Mouse (Mus musculus) right cerebral cortex, adult 2 months (tissue): ENCODE results near the gene Tbc1d10b.

Experiments
- DNase-seq, 2 experiments: peaks; one replicate each; pipeline ENCODE4 v3.0.0; 2021 to 2022; ENCODE audit warnings: low spot score in 2 of 2

Tbc1d10b gene

DNA sequence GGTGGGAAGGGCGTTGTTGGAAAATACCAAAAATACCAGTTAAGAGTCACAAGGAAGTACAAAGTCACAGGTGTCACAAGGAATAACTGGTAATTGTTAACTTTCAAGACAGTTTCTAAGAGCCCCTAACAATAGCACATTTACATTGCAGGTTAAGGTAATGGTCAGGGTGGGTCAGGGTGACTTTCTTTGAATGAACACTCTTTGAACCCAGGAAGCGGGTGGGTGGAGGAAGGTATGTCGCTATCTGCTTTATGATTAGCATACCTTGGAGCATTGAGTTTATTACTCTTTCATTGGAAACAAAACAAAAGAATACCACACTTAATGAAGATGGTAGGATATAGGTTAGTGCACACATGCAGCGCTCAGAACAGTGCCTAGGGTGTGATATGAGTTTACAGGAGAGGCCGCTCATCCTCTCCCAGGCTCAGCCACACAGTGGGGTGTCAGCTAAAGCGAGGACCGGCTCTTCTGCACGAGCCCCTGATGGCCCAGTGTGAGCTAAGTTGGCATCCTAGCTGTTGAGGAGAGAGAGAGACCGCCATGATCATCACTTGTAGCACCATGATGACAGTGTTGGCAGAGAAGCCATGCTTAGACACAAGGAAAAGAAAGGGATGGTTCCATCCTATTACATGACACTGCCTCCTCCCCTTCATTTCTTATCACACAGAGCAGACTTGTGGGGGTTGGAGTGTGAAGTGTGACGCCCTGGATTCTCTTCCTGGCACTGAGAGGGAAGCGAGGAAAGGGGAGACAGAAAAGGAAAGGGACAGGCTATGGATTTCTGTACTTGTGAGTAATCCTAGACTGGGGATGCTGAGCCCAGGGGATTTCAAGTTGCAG lies 17.1 kb upstream of the Tbc1d10b start:
- DNase-seq, result no peak

GRCm38 (mm10) chr7:127224616-127225015 lies 16.3 kb upstream of the Tbc1d10b start:
- DNase-seq, result no peak

DNA sequence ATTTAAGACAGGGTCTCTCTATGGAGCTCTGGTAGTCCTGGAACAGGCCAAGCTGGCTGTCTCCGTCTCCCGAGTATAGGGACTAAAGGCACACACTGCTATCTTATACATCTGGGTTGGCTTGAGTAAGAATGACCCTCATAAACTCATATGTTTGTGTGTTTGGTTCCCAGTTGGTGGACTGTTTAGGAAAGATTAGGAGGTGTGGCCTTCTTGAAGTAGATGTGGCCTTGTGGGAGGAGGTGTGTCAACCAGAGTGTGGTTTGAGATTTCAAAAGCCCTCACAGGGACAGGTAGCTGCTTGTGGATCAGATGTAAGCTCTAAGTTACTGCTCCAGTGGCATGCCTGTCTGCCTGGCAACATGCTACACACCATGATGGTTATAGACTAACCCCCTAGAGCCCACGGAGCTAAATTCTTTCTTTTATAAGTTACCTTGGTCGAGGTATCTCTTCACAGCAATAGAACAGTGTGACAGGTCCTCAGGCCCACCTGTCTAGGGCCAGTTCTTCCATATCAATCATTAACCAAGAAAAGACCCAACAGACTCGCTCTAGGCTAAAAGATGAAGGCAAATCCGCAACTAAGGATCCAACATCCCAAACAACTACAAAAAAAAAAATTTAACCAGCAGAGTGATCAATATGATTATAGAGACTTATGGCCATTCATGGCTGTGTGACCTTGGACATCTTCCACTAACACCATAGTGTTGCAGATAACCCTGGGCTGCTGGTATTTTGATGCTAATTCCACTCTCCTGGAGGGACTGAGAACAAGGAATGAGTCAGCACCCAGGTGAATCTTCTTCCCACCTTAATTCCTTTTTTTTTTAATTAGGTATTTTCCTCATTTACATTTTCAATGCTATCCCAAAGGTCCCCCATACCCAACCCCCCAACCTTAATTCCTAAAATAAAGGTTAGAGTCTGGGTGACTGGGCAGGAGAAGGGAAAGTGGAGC lies 15.5 kb upstream of the Tbc1d10b start:
- DNase-seq, result no peak

- DNase-seq, result no peak
Observed at GRCm38 (mm10) chr7:127223106-127223505, 14.8 kb upstream of the Tbc1d10b start.

- DNase-seq, result no peak
Observed at GRCm38 (mm10) chr7:127220440-127220839, 12.2 kb upstream of the Tbc1d10b start.

- no peak for DNase-seq
Observed at GRCm38 (mm10) chr7:127218670-127219069, 10.4 kb upstream of the Tbc1d10b start.

- no peak for DNase-seq
Observed at GRCm38 (mm10) chr7:127217901-127218642, 9.8 kb upstream of the Tbc1d10b start.

GRCm38 (mm10) chr7:127217475-127217874 lies 9.2 kb upstream of the Tbc1d10b start:
- DNase-seq, result no peak

DNA sequence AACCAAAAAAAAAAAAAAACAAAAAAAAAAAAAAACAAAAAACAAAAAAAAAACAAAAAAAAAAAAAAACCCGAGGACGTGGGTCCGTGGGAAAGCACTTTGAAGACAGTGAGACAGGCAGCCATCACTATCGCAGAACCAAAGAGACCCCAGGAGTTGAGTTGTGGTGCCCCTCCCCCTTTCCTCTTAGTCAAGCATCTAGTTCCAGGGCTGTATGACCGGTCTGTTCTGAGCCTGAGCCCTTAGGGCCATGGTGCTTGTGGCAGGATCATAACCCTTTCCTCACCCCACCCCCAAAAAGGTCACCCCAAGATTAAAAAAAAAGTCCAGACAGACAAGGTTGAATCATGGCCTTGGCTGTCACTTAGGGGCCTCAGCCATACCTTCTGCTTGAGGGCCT lies 8.0 kb upstream of the Tbc1d10b start:
- no peak for DNase-seq

GRCm38 (mm10) chr7:127214981-127215871 lies 7.0 kb upstream of the Tbc1d10b start:
- DNase-seq, result peak; percentile 47 to 57

DNA sequence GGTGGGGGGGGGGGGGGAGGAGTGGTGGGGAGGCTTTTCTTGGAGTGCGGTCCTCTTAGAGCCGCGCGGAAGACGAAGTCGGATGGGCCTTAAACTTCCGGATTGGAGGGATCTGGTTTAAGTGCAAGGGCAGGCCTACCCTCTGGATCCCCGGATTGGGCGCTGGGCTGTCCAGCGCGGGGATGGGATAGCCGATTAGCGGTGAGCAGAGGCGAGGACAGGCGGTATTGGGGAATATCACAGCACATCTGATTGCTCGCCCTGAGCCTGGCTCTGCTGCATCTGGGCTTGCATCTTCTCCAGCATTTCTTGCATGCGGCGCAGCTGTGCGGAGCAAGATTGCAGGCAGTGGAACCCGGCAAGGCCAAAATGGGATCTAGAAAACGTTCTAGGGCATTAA lies 6.3 kb upstream of the Tbc1d10b start:
- no peak for DNase-seq

DNA sequence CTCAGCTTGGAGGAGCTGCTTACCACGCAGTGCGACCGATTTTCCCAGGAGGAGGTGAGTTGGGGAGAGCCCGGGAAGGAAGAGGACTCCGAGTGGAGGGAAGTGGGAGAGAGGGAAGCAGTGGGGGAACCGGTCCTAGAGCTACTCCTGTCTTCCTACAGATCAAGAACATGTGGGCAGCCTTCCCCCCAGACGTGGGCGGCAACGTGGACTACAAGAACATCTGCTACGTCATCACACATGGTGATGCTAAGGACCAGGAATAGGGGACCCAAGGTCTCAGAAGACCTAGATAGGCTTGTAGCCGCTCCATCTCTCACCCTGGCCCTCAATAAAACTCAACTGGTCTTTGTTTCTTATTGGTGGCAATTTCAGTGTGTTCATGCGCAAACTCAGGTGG lies 5.7 kb upstream of the Tbc1d10b start:
- DNase-seq, result no peak

- no peak for DNase-seq
Observed at GRCm38 (mm10) chr7:127213485-127213884, 5.2 kb upstream of the Tbc1d10b start.

DNA sequence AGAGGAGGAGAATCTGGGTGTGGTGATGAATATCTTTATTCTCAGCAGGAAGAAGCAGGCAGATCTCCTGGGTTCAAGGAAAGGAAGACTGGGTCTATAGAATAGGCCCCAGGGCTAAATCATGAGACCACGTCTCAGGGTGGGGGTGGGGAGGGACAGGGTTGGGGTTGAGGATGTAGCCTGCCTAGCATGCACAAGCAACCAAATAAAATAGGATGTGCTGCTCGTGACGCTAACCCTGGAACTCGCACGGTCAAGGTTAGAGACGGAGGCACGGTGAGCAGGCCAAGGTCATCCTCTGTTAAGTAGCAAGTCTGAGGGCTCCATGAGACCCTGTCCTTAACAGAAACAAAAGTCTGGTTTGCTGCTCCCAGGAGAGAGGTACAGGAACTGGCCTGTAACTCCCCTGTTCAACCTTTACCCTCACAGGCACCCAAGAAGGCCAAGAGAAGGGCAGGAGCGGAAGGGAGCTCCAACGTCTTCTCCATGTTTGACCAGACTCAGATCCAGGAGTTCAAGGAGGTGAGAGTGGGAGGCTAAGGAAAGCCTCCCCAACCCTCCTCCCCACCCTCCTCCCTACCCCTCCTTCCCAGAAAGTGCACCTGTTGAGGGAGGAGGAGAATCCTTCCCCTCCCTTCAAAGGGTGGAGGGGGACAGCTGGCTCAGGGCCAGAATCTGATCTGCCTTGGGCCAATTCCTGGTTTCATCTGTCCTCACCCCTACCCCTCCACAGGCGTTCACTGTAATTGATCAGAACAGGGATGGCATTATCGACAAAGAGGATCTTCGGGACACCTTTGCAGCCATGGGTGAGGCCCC lies 4.4 kb upstream of the Tbc1d10b start:
- no peak for DNase-seq

DNA sequence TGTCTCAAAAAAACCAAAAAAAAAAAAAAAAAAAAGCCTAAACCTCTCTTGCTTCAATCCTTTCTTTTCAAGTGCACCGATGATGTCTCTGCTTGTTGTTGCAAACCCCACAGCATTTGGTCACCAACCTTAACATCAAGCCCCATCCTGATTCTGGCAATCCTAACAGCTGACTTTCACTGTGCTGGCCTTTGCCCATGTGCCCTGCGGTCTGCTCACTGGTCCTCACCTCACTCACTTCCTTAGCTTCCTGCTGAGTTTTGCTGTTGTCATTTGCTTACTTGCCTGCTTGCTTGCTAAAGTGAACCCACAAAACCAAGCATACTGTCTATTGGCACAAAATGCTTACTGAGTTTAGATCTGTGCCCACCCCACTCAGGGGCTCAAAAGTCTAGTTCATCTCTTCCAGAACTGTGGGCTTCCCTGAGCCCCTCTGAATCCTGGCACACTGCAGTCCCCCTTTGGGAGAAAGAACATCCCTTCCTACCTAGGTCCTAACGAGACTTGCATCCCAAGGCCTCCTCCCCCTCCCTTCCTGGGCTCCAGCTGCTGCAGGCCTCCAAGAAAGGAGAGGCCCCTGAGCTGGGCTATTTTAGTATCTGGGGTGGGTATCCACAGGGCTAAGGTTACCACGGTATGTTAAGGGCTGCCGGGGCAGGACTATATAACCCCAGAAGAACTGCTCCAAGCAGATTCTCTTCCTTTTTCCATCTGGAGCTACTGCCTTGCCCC lies 2.9 kb upstream of the Tbc1d10b start:
- no peak for DNase-seq

GRCm38 (mm10) chr7:127210266-127210665 lies 2.0 kb upstream of the Tbc1d10b start:
- DNase-seq, result no peak

DNA sequence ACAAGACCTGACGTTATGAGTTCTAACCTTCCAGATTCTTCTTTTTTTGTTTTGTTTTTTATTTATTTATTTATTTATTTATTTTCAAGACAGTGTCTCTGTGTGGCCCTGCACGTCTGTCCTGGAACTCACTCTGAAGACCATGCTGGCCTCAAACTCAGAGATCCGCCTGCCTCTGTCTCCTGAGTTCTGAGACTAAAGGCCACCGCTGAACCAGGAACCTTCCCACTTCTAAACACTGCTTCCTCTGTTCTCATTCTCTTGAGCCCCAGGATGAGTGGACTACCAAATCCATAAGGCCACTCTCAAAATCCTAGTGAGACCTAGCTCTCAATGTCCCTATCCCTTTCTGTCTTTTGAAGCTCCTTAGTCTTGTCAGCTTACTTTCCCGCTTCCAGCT lies 1.6 kb upstream of the Tbc1d10b start:
- no peak for DNase-seq

- peak; percentile 92 to 95 for DNase-seq
Observed at GRCm38 (mm10) chr7:127208553-127209438, 528 bp upstream of the Tbc1d10b start, which contains the start of gene Mylpf. Gene Mylpf, plus strand, starts transcription at chr7:127208890.
